Mouse (Mus musculus) regulatory T cell (primary cell): ENCODE data around the gene Dnaic2.

Experiments used
- in situ Hi-C: fragments of 300-600 bp; cut with MboI, MseI; formaldehyde crosslinking; loops from one replicate; pipeline ENCODE4 v1.15.1; 2025; ENCODE audit warnings: high pct_unique_total_duplicates

Gene Dnaic2

DNA sequence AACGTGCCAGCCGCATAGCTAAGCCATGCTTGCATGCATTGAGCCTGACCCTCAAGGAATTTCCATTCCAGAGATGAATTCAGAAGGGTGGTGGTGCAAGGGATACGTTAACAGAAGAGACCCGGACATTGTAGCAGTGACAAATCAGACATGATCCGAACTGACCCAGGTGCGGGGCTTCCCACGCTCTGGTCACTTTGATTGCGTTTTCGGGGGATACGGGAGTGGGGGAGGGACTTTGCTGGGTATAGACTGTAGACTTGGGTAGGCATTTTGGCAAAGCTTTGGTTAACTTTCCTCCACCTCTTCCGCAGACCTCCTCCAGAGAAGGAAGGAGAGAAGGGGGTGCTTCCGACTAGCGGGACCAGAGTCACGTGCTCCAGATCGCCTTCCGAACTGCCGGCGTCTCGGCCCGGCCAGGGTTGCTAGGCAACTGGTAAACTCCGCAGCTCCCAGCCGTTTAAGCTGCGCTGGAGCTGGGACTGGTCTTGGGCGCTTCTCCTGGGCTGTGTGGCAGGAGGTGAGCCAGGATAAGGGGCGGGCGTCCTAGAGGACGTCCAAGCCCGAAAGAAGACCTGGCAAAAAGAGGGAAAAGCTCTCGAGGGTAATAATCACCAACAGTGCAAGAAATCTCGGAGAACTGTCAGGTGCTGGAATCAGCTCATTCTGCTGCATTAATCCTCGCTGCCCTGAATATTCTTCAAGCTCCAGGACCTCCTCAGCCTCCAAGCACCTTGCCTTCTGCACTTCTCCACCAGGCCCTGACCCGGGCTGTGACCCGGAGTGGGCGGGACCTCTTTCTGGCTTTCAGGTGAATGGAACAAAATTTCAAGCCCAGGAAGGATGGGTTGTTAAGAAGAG, at the start of gene Dnaic2:
TSS of gene Dnaic2 (plus strand) at position 444 of the 861 bp plus-strand sequence.
- in situ Hi-C loops: no loop called here

- in situ Hi-C loops: no loop called here
Measured at GRCm38 (mm10) chr11:114679582-114679981, 47.6 kb upstream of the Dnaic2 start.

DNA sequence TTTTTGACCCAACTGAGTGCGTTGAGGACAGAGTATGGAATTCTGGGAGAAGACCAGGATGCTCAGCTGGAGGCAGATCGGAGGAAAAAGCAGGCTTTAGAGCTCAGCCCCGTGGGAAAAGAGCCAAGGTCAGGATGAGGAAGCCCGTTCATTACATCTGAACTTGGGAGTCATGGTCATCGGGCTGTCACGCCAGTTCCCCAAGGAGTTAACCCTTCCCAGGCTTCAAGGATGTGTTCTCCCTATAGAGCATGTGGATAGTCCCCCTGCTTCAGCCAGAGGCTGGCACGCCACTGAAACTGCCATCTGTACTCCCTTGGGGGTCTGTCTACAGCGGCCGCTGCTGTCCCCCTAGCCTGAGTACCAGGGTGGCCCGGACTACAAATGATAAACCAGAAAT, 46.9 kb upstream of the Dnaic2 start:
- in situ Hi-C loops: no loop called here

GRCm38 (mm10) chr11:114681054-114681453, 46.2 kb upstream of the Dnaic2 start:
- in situ Hi-C loops: no loop called here

DNA sequence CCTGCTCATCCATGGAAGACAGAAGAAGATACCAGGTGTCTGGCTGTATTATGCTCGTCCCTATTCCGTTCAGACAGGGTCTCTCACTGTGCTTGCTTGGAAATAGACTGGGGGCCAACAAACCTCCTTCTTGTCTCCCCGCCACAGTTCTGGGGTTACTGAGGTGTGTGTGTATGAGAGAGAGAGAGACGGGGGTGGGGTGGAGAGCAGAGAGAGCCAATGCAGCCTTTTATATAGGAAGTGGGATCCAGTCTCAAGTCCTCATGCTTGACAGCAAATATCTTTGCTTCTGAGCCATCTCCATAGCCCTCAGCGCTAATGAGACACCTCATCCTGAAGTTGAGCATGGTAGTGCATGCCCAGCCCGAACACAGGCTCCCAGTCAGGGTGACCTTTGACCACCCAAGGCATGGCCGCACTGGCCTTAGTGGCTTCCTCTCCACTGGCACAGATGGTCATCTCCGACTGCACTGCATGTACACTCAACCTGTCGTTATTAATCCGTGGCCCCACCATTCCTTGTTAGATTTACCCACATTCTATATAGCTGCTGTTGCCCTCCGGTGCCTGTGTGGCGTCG, 44.8 kb upstream of the Dnaic2 start:
- in situ Hi-C loops: no loop called here

- in situ Hi-C loops: no loop called here
Measured at GRCm38 (mm10) chr11:114683029-114683721, 44.0 kb upstream of the Dnaic2 start.

DNA sequence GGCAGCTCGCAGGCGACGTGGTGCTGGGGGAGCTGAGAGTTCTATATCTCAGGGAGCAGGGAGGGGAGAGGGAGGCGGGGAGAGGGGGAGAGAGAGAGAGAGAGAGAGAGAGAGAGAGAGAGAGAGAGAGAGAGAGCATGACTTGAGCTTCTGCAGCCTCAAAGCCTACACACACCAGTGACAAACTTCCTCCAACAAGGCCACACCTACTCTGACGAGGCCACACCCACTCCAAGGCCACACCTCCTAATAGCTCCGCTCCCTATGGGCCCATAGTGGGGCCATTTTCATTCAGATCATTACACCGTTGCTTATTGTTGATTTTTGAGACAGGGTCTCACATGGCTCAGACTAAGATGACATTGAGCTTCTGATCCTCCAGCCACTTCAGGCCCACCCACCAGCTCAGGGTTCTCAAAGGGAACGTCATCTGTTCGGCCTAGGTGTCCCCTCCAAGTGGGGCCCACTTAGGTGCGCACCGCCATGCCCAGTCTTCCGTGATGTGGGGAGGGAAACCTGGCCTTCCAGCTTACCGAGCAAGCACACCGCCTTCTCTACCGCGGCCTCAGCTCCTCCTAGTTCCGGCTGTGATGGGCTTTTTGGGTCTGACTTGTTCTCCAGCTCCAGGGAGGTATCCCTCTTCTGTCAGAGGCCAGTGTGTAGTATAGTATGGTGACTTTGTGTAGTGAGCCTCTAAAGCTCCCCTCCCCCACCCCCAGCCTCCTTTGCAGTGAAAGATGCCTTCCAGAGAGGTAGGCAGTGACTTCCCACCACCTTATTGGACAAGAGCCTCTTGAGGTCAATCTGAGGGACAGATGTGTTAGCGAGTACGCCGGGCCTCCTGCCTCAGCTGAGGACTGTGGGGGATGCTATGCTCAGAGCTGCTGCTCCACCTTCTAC, 43.2 kb upstream of the Dnaic2 start:
- in situ Hi-C loops: no loop called here

DNA sequence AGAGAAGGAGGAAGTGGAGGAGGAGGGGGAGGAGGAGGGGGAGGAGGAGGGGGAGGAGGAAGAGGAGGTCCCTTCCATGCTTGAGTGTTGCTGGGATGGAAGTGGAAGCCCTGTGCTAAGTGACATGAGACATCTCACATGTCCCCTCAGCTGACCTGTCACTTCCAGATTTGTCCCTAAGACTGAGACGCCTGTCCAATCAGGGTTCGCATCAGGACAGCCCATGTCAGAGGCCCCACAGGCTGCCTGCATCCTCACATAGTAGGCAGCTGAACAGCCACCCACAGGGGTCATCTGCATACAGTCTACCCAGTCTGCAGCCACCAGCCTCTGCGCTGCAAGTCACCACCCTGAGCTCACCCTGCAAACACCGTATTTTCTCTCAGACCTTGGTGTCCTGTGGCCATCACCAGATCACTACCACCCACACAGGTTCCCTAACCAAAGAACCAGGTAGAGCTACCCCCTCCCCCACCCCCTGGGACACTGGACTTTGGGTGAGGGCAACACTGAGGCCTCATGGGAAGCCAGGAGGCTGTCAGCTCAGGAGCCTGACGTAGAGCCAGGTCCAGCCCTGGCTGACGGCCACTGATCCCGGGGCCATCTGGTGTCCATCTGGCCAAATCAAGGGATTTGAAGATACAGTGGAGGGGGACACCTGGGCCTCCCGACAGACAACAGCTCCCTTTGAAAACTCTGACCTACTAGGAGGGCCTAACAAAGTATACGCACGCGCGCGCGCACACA, 42.4 kb upstream of the Dnaic2 start:
- in situ Hi-C loops: no loop called here

DNA sequence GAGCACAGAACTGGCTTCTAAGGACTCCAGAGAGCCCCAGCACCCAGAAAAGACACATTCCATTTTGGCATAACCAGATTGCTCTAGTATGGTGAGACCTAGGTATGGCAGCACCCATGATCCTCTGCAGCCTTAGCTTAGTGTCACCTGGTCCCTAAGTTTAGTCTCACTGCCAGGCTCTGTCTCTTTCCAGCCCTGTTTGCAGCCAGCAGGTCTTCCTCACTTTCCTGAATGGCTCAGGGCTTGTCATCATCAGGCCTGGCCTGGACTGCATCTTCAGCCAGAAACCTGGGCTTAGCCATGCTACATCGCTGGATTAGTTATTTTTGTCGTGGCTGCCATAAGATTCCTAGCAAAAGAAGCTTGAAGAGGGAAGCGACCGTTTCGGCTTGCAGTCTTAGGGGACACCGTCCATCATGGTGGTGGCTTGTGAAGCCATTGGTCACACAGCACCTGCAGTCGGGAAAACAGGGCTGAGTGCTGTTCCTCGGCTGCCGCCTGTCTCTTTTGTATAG, 41.6 kb upstream of the Dnaic2 start:
- in situ Hi-C loops: no loop called here

GRCm38 (mm10) chr11:114686221-114686959, 40.8 kb upstream of the Dnaic2 start:
- in situ Hi-C loops: no loop called here

DNA sequence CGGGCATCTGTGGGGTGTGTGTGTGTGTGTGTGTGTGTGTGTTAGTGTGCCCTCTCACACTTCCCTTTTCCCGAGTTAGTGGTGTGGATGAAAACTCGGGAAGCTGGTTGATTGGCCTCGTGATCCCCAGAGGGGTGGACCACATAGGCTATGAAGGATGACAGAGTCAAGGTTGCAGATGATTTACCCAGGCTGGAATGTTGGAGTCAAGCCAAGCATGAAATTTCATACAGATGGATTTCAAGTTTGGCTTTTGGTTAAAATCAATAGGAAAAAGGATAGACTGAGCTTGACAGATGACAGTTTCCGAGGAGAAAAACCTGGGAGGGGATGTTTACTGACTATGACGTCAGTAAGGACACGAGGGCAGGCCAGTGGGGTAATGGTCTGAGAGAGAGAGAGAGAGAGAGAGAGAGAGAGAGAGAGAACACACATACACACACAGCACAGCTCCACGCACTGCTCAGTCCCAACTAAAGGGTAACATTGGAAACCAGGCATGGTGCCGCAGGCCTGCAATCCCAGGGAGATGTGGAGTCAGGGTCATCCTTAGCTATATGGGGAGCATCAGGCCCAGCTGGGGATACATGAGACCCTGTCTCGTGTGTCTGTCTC, 39.5 kb upstream of the Dnaic2 start:
- in situ Hi-C loops: no loop called here

- in situ Hi-C loops: no loop called here
Measured at GRCm38 (mm10) chr11:114688729-114689128, 38.5 kb upstream of the Dnaic2 start.

- in situ Hi-C loops: no loop called here
Measured at GRCm38 (mm10) chr11:114690192-114690591, 37.0 kb upstream of the Dnaic2 start.

DNA sequence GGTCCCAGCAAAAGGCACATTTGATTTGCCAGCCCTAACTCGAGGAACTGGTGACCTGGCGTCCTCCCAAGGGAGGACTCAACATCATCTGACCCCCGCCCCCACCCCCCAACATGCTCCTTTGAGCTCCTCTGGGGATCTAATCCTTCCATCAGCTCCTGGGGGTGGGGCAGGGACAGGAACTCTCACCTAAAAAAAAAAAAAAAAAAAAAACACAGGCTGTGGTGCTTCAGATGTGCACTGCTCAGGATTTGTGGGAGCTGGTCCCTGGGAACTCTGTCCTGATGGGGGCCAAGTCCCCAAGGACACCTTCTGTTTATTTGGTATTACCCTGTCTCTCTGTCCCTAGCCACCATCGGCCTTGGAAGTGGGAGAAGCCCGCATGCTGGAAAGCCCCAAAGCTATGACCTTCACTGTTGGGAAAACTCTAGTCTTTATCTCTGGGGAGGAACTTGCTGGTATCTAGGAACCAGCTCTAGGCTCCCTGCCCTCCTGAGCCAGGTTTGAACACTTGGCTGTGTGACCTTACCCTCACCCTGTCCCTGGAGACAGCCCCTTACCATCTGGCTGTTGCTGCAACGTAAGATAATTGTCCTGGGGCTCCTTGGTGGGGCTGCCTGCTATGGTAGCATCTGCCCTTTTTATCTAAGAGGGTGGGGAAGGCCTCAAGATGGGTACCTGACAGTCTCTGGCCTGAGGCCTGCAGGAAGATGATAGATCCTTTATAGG, 35.6 kb upstream of the Dnaic2 start:
- in situ Hi-C loops: no loop called here

GRCm38 (mm10) chr11:114692601-114693000, 34.6 kb upstream of the Dnaic2 start:
- in situ Hi-C loops: no loop called here

GRCm38 (mm10) chr11:114693456-114693855, 33.8 kb upstream of the Dnaic2 start:
- in situ Hi-C loops: no loop called here

- in situ Hi-C loops: no loop called here
Measured at GRCm38 (mm10) chr11:114694451-114694850, 32.8 kb upstream of the Dnaic2 start.

GRCm38 (mm10) chr11:114698496-114698895, 28.7 kb upstream of the Dnaic2 start:
- in situ Hi-C loops: no loop called here

GRCm38 (mm10) chr11:114699511-114699910, 27.7 kb upstream of the Dnaic2 start:
- in situ Hi-C loops: no loop called here
